Mouse (Mus musculus): Measurements from ENCODE around the gene Ndufc1. TPM values are rescaled to one million over a fixed set of nuclear protein-coding genes. Genes with fewer than 3 reads are reported as not detected.

Ndufc1 gene
- polyA plus RNA-seq, 1 experiment from 2014 or later: 619 TPM

GRCm38 (mm10) chr3:51377878-51378664 is 30.7 kb downstream of the Ndufc1 start:
- no peak for ATAC-seq
- H3K4me3 ChIP-seq (replicated peaks; ENCODE audit: low read length): peak overlapping the region; percentile 25
- no peaks in the 10 kb centered on the region for H3K4me1 ChIP-seq (replicated peaks; ENCODE audit: control insufficient read depth, insufficient read depth, low read length)
- H3K9ac ChIP-seq (replicated peaks; ENCODE audit: low read depth, low read length): 0 out of 2 replicates have a peak overlapping the region, but pooled peaks have one; percentile 23
- H3K4me2 ChIP-seq (ENCODE audit: low read length): peak overlapping the region; percentile 35
- H3K27me3 ChIP-seq (replicated peaks; ENCODE audit: control insufficient read depth, insufficient read depth, low read length): no peaks in the 10 kb centered on the region
- no peak overlapping the region for H3K27ac ChIP-seq (ENCODE audit: low read length)
- no peaks in the 10 kb centered on the region for H3K9me3 ChIP-seq (ENCODE audit: control insufficient read depth, low read length)
- no peaks in the 10 kb centered on the region for H3K36me3 ChIP-seq (ENCODE audit: control insufficient read depth, insufficient read depth)
- 46% methylated on average over 31 of the region's 31 CpGs for WGBS

- Histone ChIP-seq H3K4me1 (replicated peaks; ENCODE audit: control insufficient read depth, insufficient read depth, low read length) (no peaks in the 10 kb centered on the region), H3K9me3 (ENCODE audit: control insufficient read depth, low read length) (no peaks in the 10 kb centered on the region), H3K27me3 (replicated peaks; ENCODE audit: control insufficient read depth, insufficient read depth, low read length) (no peaks in the 10 kb centered on the region), H3K36me3 (ENCODE audit: control insufficient read depth, insufficient read depth) (no peaks in the 10 kb centered on the region), H3K9ac (replicated peaks; ENCODE audit: low read depth, low read length) (no peak overlapping the region), H3K4me2 (ENCODE audit: low read length) (no peak overlapping the region), H3K27ac (ENCODE audit: low read length) (no peak overlapping the region), H3K4me3 (replicated peaks; ENCODE audit: low read length) (no peak overlapping the region)
- ATAC-seq: no peak
- WGBS: 82% methylated on average over 19 of the region's 19 CpGs
These were observed 33.2 kb downstream of the Ndufc1 start for GRCm38 (mm10) chr3:51375307-51376265.

GRCm38 (mm10) chr3:51373544-51373943 is 35.2 kb downstream of the Ndufc1 start:
- H3K9ac ChIP-seq (replicated peaks; ENCODE audit: low read depth, low read length): no peak overlapping the region
- H3K9me3 ChIP-seq (ENCODE audit: control insufficient read depth, low read length): no peaks in the 10 kb centered on the region
- no peak overlapping the region for H3K4me2 ChIP-seq (ENCODE audit: low read length)
- no peak for ATAC-seq
- H3K27me3 ChIP-seq (replicated peaks; ENCODE audit: control insufficient read depth, insufficient read depth, low read length): no peaks in the 10 kb centered on the region
- H3K36me3 ChIP-seq (ENCODE audit: control insufficient read depth, insufficient read depth): no peaks in the 10 kb centered on the region
- H3K4me3 ChIP-seq (replicated peaks; ENCODE audit: low read length): no peak overlapping the region
- H3K4me1 ChIP-seq (replicated peaks; ENCODE audit: control insufficient read depth, insufficient read depth, low read length): no peaks in the 10 kb centered on the region
- 73% methylated on average over 5 of the region's 5 CpGs for WGBS
- H3K27ac ChIP-seq (ENCODE audit: low read length): no peak overlapping the region

GRCm38 (mm10) chr3:51372883-51373282 is 35.9 kb downstream of the Ndufc1 start:
- Histone ChIP-seq H3K4me3 (replicated peaks; ENCODE audit: low read length) (no peak overlapping the region), H3K36me3 (ENCODE audit: control insufficient read depth, insufficient read depth) (no peaks in the 10 kb centered on the region), H3K4me1 (replicated peaks; ENCODE audit: control insufficient read depth, insufficient read depth, low read length) (no peaks in the 10 kb centered on the region), H3K27me3 (replicated peaks; ENCODE audit: control insufficient read depth, insufficient read depth, low read length) (no peaks in the 10 kb centered on the region), H3K9me3 (ENCODE audit: control insufficient read depth, low read length) (no peaks in the 10 kb centered on the region), H3K27ac (ENCODE audit: low read length) (no peak overlapping the region), H3K4me2 (ENCODE audit: low read length) (no peak overlapping the region), H3K9ac (replicated peaks; ENCODE audit: low read depth, low read length) (no peak overlapping the region)
- 80% methylated on average over 5 of the region's 5 CpGs for WGBS
- no peak for ATAC-seq

GRCm38 (mm10) chr3:51371826-51372225 is 37.0 kb downstream of the Ndufc1 start:
- Histone ChIP-seq H3K27ac (ENCODE audit: low read length) (no peak overlapping the region), H3K4me1 (replicated peaks; ENCODE audit: control insufficient read depth, insufficient read depth, low read length) (0 out of 2 replicates have a peak, but pooled peaks cover 3% of the 10 kb centered on the region), H3K9me3 (ENCODE audit: control insufficient read depth, low read length) (no peaks in the 10 kb centered on the region), H3K36me3 (ENCODE audit: control insufficient read depth, insufficient read depth) (no peaks in the 10 kb centered on the region), H3K27me3 (replicated peaks; ENCODE audit: control insufficient read depth, insufficient read depth, low read length) (no peaks in the 10 kb centered on the region), H3K4me2 (ENCODE audit: low read length) (no peak overlapping the region), H3K9ac (replicated peaks; ENCODE audit: low read depth, low read length) (no peak overlapping the region), H3K4me3 (replicated peaks; ENCODE audit: low read length) (no peak overlapping the region)
- ATAC-seq: no peak
- WGBS: 74% methylated on average over 2 of the region's 2 CpGs

- H3K27ac ChIP-seq (ENCODE audit: low read length): no peak overlapping the region
- H3K4me1 ChIP-seq (replicated peaks; ENCODE audit: control insufficient read depth, insufficient read depth, low read length): peaks cover 16% of the 10 kb centered on the region
- H3K4me3 ChIP-seq (replicated peaks; ENCODE audit: low read length): no peak overlapping the region
- no peaks in the 10 kb centered on the region for H3K36me3 ChIP-seq (ENCODE audit: control insufficient read depth, insufficient read depth)
- H3K27me3 ChIP-seq (replicated peaks; ENCODE audit: control insufficient read depth, insufficient read depth, low read length): no peaks in the 10 kb centered on the region
- no peak overlapping the region for H3K9ac ChIP-seq (replicated peaks; ENCODE audit: low read depth, low read length)
- H3K4me2 ChIP-seq (ENCODE audit: low read length): no peak overlapping the region
- no peaks in the 10 kb centered on the region for H3K9me3 ChIP-seq (ENCODE audit: control insufficient read depth, low read length)
- no peak for ATAC-seq
- 70% methylated on average over 4 of the region's 4 CpGs for WGBS
These were observed 40.8 kb downstream of the Ndufc1 start for GRCm38 (mm10) chr3:51368011-51368410.

GRCm38 (mm10) chr3:51366926-51367325 is 41.9 kb downstream of the Ndufc1 start:
- no peaks in the 10 kb centered on the region for H3K9me3 ChIP-seq (ENCODE audit: control insufficient read depth, low read length)
- H3K4me2 ChIP-seq (ENCODE audit: low read length): no peak overlapping the region
- H3K27me3 ChIP-seq (replicated peaks; ENCODE audit: control insufficient read depth, insufficient read depth, low read length): no peaks in the 10 kb centered on the region
- no peak for ATAC-seq
- H3K36me3 ChIP-seq (ENCODE audit: control insufficient read depth, insufficient read depth): no peaks in the 10 kb centered on the region
- no peak overlapping the region for H3K27ac ChIP-seq (ENCODE audit: low read length)
- WGBS: 39% methylated on average over 4 of the region's 4 CpGs
- peaks cover 16% of the 10 kb centered on the region for H3K4me1 ChIP-seq (replicated peaks; ENCODE audit: control insufficient read depth, insufficient read depth, low read length)
- no peak overlapping the region for H3K4me3 ChIP-seq (replicated peaks; ENCODE audit: low read length)
- H3K9ac ChIP-seq (replicated peaks; ENCODE audit: low read depth, low read length): no peak overlapping the region

GRCm38 (mm10) chr3:51365517-51365882 is 43.3 kb downstream of the Ndufc1 start:
- no peak; the same call in 1 of the 2 replicates for ATAC-seq
- 0 out of 2 replicates have a peak, but pooled peaks cover 2% of the 10 kb centered on the region for H3K27me3 ChIP-seq (replicated peaks; ENCODE audit: control insufficient read depth, insufficient read depth, low read length)
- peak overlapping the region; percentile 42 for H3K4me3 ChIP-seq (replicated peaks; ENCODE audit: low read length)
- H3K36me3 ChIP-seq (ENCODE audit: control insufficient read depth, insufficient read depth): no peaks in the 10 kb centered on the region
- WGBS: 8% methylated on average over 3 of the region's 3 CpGs
- H3K9me3 ChIP-seq (ENCODE audit: control insufficient read depth, low read length): no peaks in the 10 kb centered on the region
- H3K9ac ChIP-seq (replicated peaks; ENCODE audit: low read depth, low read length): 0 out of 2 replicates have a peak overlapping the region, but pooled peaks have one; percentile 41
- peak overlapping the region; percentile 78 for H3K4me2 ChIP-seq (ENCODE audit: low read length)
- no peak overlapping the region for H3K27ac ChIP-seq (ENCODE audit: low read length)
- peaks cover 16% of the 10 kb centered on the region for H3K4me1 ChIP-seq (replicated peaks; ENCODE audit: control insufficient read depth, insufficient read depth, low read length)

Data from forebrain, embryonic 16.5 days (tissue).